Mouse (Mus musculus) bone marrow macrophage, adult 2 months (primary cell): Measurements from ENCODE around the gene Ralgps1.

Experiments used
- CTCF ChIP-seq: IDR thresholded peaks from 2 replicates; pipeline ENCODE4 v1.5.1; 2012; ENCODE audit warnings: low read depth, mild to moderate bottlenecking, low read length, moderate library complexity
- POLR2A ChIP-seq: IDR thresholded peaks from 2 replicates; pipeline ENCODE4 v1.6.1; 2012; ENCODE audit warnings: mild to moderate bottlenecking, low read depth, low read length, borderline replicate concordance

- no peak for TF ChIP-seq CTCF
- no peak for TF ChIP-seq POLR2A
These were observed 80.8 kb downstream of the Ralgps1 start for GRCm38 (mm10) chr2:33290491-33290890.
